Mouse (Mus musculus) olfactory bulb, adult 2 months (tissue): Measurements from ENCODE around the gene Frrs1l.

ENCODE experiments used
- CTCF ChIP-seq: fragments of 200-500 bp; IDR thresholded peaks from 2 replicates; pipeline ENCODE4 v1.5.1; 2012; ENCODE audit warnings: low read depth, mild to moderate bottlenecking, low read length, moderate library complexity; ENCODE audit not compliant: insufficient read depth
- POLR2A ChIP-seq: fragments of 200-500 bp; IDR thresholded peaks from 2 replicates; pipeline ENCODE4 v1.6.1; 2012; ENCODE audit warnings: mild to moderate bottlenecking, low read depth, low read length, moderate library complexity; ENCODE audit not compliant: insufficient read depth

- TF ChIP-seq CTCF (no peak), POLR2A (no peak)
Measured at GRCm38 (mm10) chr4:57010425-57010824, 20.2 kb upstream of the Frrs1l start.
